Mouse (Mus musculus): ENCODE results near the gene Hist1h3b. TPM values are rescaled to one million over a fixed set of nuclear protein-coding genes. Genes with fewer than 3 reads are reported as not detected.
A peak's percentile ranks its signal among the peaks of the same experiment; 100 is the strongest.

Gene Hist1h3b
- total RNA-seq, 2 experiments from 2014 or later = 526 to 670 TPM

GRCm38 (mm10) chr13:23738041-23738440 lies 14.0 kb upstream of the Hist1h3b start:
- DNase-seq (ENCODE audit: low spot score in 2 of 2) = no peak

GRCm38 (mm10) chr13:23738677-23739068 lies 13.4 kb upstream of the Hist1h3b start, which contains the start of gene Hist1h1c:
Gene Hist1h1c, plus strand, starts transcription at chr13:23738808.
- peak; percentile 83 to 91 for DNase-seq (ENCODE audit: low spot score in 2 of 2)

GRCm38 (mm10) chr13:23739069-23739921 lies 12.8 kb upstream of the Hist1h3b start:
- DNase-seq (ENCODE audit: low spot score in 2 of 2) = peak; percentile 65 to 82

GRCm38 (mm10) chr13:23739922-23740252 lies 12.2 kb upstream of the Hist1h3b start:
- DNase-seq (ENCODE audit: low spot score in 2 of 2) = no peak

GRCm38 (mm10) chr13:23740256-23740840 lies 11.7 kb upstream of the Hist1h3b start:
- DNase-seq (ENCODE audit: low spot score in 2 of 2) = no peak

- no peak for DNase-seq (ENCODE audit: low spot score in 2 of 2)
Observed at GRCm38 (mm10) chr13:23740910-23741309, 11.2 kb upstream of the Hist1h3b start.

GRCm38 (mm10) chr13:23742007-23742406 lies 10.1 kb upstream of the Hist1h3b start:
- no peak for DNase-seq (ENCODE audit: low spot score in 2 of 2)

GRCm38 (mm10) chr13:23743215-23743614 lies 8.9 kb upstream of the Hist1h3b start:
- no peak for DNase-seq (ENCODE audit: low spot score in 2 of 2)

- DNase-seq (ENCODE audit: low spot score in 2 of 2) = no peak
Observed at GRCm38 (mm10) chr13:23743963-23744362, 8.1 kb upstream of the Hist1h3b start.

GRCm38 (mm10) chr13:23744421-23745380 lies 7.4 kb upstream of the Hist1h3b start:
- no peak for DNase-seq (ENCODE audit: low spot score in 2 of 2)

- DNase-seq (ENCODE audit: low spot score in 2 of 2) = peak; percentile 49 to 61
Observed at GRCm38 (mm10) chr13:23745381-23746161, 6.5 kb upstream of the Hist1h3b start, which contains the start of gene Hist1h3c. Gene Hist1h3c, minus strand, starts transcription at chr13:23745602.

- peak; percentile 21 to 50 for DNase-seq (ENCODE audit: low spot score in 2 of 2)
Observed at GRCm38 (mm10) chr13:23746201-23747080, 5.6 kb upstream of the Hist1h3b start, which contains the start of gene Hist1h2bb. Gene Hist1h2bb, plus strand, starts transcription at chr13:23746734.

GRCm38 (mm10) chr13:23747081-23747891 lies 4.8 kb upstream of the Hist1h3b start:
- no peak for DNase-seq (ENCODE audit: low spot score in 2 of 2)

- DNase-seq (ENCODE audit: low spot score in 2 of 2) = no peak
Observed at GRCm38 (mm10) chr13:23747892-23748288, 4.2 kb upstream of the Hist1h3b start.

- DNase-seq (ENCODE audit: low spot score in 2 of 2) = no peak
Observed at GRCm38 (mm10) chr13:23749563-23750121, 2.4 kb upstream of the Hist1h3b start.

- DNase-seq (ENCODE audit: low spot score in 2 of 2) = peak; percentile 26 to 29
Observed at GRCm38 (mm10) chr13:23750839-23751477, 1.1 kb upstream of the Hist1h3b start, which contains the start of gene Hist1h2ab. Gene Hist1h2ab, plus strand, starts transcription at chr13:23751126.

- DNase-seq (ENCODE audit: low spot score in 2 of 2) = no peak
Observed at GRCm38 (mm10) chr13:23751478-23751956, 550 bp upstream of the Hist1h3b start.
